Mouse (Mus musculus) thymus, adult 2 months (tissue): ENCODE measurements around the gene Gxylt2. TPM values are rescaled to one million over a fixed set of nuclear protein-coding genes. Genes with fewer than 3 reads are reported as not detected.

Experiments used
- DNase-seq: peaks from one replicate; pipeline ENCODE4 v3.0.0; 2021
- H3K27ac ChIP-seq: fragments of 200-500 bp; 2 replicates; pipeline ENCODE4 v1.5.1; 2012; ENCODE audit warnings: low read length, control low read depth; ENCODE audit not compliant: control insufficient read depth, insufficient read depth
- H3K27me3 ChIP-seq: fragments of 200-500 bp; 2 replicates; pipeline ENCODE4 v1.6.1; 2012; ENCODE audit warnings: mild to moderate bottlenecking, low read length, moderate library complexity, mixed read lengths; ENCODE audit not compliant: control insufficient read depth, insufficient read depth
- H3K36me3 ChIP-seq: fragments of 200-500 bp; 2 replicates; pipeline ENCODE4 v1.6.1; 2012; ENCODE audit warnings: mild to moderate bottlenecking, low read length, moderate library complexity; ENCODE audit not compliant: control insufficient read depth, insufficient read depth
- H3K4me1 ChIP-seq: fragments of 200-500 bp; replicated peaks from 2 replicates; pipeline ENCODE4 v1.6.1; 2012; ENCODE audit warnings: low read length; ENCODE audit not compliant: control insufficient read depth, insufficient read depth
- H3K4me3 ChIP-seq: fragments of 200-500 bp; 2 replicates; pipeline ENCODE4 v1.5.1; 2012; ENCODE audit warnings: mild to moderate bottlenecking, low read length, control low read depth, moderate library complexity; ENCODE audit not compliant: control insufficient read depth, insufficient read depth
- CTCF ChIP-seq: fragments of 200-500 bp; IDR thresholded peaks from 2 replicates; pipeline ENCODE4 v1.5.1; 2012; ENCODE audit warnings: mild to moderate bottlenecking, control low read depth, low read length, moderate library complexity, borderline replicate concordance; ENCODE audit not compliant: control insufficient read depth, poor library complexity, insufficient read depth; ENCODE audit errors: extremely low read depth
- POLR2A ChIP-seq: fragments of 200-500 bp; IDR thresholded peaks from 2 replicates; pipeline ENCODE4 v1.6.1; 2012; ENCODE audit warnings: mild to moderate bottlenecking, low read length, control low read depth, moderate library complexity; ENCODE audit not compliant: control insufficient read depth, poor library complexity, insufficient read depth; ENCODE audit errors: extremely low read depth
- WGBS: fragments of 180-500 bp; shearing (Covaris S2); methylation state at CpG from one replicate; pipeline ENCODE4 v1.1.7; 2018; 5-methylcytosine and 5-hydroxymethylcytosine counted together
- polyA plus RNA-seq: library from polyadenylated mRNA; depleted of rRNA; stranded (reverse); fragments of >200 nt; gene quantifications from 2 replicates; pipeline ENCODE4 v1.2.3, GENCODE M21; 2012

The Gxylt2 gene
- polyA plus RNA-seq, 1 experiment = 0.82 TPM

DNA sequence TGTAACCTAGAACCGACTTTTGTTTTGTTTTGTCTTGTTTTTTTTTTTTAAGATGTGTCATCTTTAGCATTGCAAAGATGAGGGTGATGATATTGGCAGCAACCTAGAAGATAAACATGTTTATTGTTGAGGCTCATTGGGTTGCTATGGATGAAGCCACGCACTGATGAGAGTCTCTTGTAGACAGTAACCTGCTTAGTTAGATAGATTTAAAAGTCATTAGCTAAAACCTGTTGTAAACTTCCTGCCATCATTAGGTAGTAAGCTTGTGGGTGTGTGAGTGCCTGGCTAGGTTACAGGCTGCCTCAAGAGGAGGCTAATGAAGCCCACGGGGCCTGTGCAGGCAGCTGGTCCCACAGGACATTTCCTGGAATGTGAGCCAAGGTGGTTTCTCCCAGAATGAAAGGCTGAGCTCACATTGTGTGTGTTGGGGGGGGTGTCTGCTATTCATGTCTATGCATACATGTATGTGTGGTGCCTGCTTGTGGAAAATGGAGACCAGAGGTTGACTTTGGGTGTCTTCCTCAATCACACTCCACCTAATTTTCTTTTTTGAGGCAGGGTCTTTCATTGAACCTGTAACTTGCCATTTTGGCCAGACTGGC is 87.6 kb downstream of the Gxylt2 start:
- no peak overlapping the region for H3K4me3 ChIP-seq
- no peak for TF ChIP-seq CTCF
- no peak for TF ChIP-seq POLR2A
- no peak for DNase-seq

GRCm38 (mm10) chr6:100792973-100793769 is 88.6 kb downstream of the Gxylt2 start:
- Histone ChIP-seq H3K4me3 (no peak overlapping the region), H3K36me3 (no peaks in the 10 kb centered on the region), H3K27ac (no peak overlapping the region), H3K4me1 (no peaks in the 10 kb centered on the region), H3K27me3 (no peaks in the 10 kb centered on the region)
- no peak for TF ChIP-seq POLR2A
- TF ChIP-seq CTCF = no peak
- DNase-seq = no peak
- 91% methylated on average over 14 of the region's 14 CpGs for WGBS

More for the DNA sequence above, 87.6 kb downstream of the Gxylt2 start:
- Histone ChIP-seq H3K4me1 (no peaks in the 10 kb centered on the region), H3K27me3 (no peaks in the 10 kb centered on the region), H3K36me3 (no peaks in the 10 kb centered on the region), H3K27ac (no peak overlapping the region)
- WGBS = 70% methylated on average over 3 of the region's 3 CpGs

DNA sequence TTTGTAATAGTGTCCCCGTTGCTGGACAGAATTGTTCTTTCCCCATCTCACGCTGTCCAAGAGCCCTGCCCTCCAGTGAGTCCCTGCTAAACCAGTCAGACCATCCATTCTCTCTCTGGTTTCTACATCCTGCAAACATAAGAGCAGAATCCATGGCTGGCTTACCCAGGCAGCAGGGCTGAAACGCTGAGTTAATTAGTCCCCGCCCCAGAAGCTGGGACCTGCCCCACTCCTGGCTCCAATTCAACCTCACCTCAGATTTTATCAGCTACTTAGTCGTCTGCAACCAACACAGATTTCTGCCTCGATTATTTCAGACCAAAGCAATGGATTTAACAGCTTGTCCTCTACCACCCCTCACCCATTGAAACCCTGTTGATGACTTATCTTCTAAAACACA is 91.3 kb downstream of the Gxylt2 start:
- no peak for TF ChIP-seq CTCF
- TF ChIP-seq POLR2A = no peak
- no peak for DNase-seq
- no peaks in the 10 kb centered on the region for H3K27me3 ChIP-seq
- no peaks in the 10 kb centered on the region for H3K36me3 ChIP-seq
- H3K27ac ChIP-seq = no peak overlapping the region
- 34% methylated on average over 6 of the region's 6 CpGs for WGBS
- H3K4me1 ChIP-seq = no peaks in the 10 kb centered on the region
- H3K4me3 ChIP-seq = no peak overlapping the region

GRCm38 (mm10) chr6:100799290-100799689 is 94.8 kb downstream of the Gxylt2 start:
- TF ChIP-seq CTCF (no peak), POLR2A (no peak)
- no peaks in the 10 kb centered on the region for H3K36me3 ChIP-seq
- no peaks in the 10 kb centered on the region for H3K27me3 ChIP-seq
- 95% methylated on average over 6 of the region's 6 CpGs for WGBS
- H3K4me1 ChIP-seq = no peaks in the 10 kb centered on the region
- H3K27ac ChIP-seq = no peak overlapping the region
- H3K4me3 ChIP-seq = no peak overlapping the region
- no peak for DNase-seq

DNA sequence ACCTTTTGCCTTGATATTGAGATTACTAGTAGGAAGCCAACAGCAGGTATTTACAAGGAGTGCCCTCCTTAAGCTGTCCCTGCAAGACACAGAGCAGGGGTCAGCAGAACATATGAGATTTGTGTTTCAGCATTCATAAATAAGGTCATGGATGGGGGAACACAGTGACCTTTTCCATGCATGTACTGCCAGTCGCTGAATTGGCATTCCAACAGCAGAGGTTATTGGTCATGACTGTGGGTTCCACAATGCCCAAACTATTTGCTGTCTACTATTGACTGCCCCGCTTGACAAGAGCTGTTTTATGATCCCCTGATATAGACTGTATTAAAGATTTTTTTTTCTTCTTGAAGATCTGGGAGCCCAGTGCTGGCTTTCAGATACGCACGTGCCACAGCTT is 95.2 kb downstream of the Gxylt2 start:
- 97% methylated on average over 4 of the region's 4 CpGs for WGBS
- H3K27me3 ChIP-seq = no peaks in the 10 kb centered on the region
- TF ChIP-seq POLR2A (no peak), CTCF (no peak)
- H3K4me1 ChIP-seq = no peaks in the 10 kb centered on the region
- H3K27ac ChIP-seq = no peak overlapping the region
- no peaks in the 10 kb centered on the region for H3K36me3 ChIP-seq
- no peak overlapping the region for H3K4me3 ChIP-seq
- no peak for DNase-seq

DNA sequence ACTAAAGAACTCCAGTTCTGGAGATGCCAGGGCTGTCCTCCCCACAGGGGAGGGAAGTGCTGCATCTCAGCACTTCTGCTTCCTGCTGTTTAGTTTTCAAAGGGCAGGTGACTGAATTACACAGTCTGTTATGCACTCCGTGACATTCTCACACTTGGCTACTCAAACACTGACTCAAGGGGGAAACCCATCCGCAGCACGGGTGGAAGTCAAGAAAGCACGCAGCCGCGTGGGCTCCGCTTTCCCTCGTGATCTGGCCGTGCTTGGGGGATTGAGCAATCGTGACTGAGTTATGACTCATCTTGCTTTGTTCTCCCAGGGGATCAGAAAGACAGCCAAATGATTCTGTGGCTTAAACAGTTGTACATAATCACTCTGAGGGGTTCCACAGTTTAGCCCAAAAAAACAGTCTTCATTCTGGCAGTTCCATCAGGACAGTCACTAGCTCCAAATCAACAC is 96.0 kb downstream of the Gxylt2 start:
- TF ChIP-seq CTCF (no peak), POLR2A (no peak)
- DNase-seq = no peak

More for the DNA sequence above, 96.0 kb downstream of the Gxylt2 start:
- H3K27me3 ChIP-seq = no peaks in the 10 kb centered on the region
- H3K4me3 ChIP-seq = no peak overlapping the region
- 23% methylated on average over 10 of the region's 10 CpGs for WGBS
- H3K4me1 ChIP-seq = no peaks in the 10 kb centered on the region
- no peak overlapping the region for H3K27ac ChIP-seq
- no peaks in the 10 kb centered on the region for H3K36me3 ChIP-seq
